Mouse (Mus musculus) liver, postnatal 0 days (tissue): Measurements from ENCODE around the gene Fam243.

Source experiments
- CTCF ChIP-seq: sonication (generic); IDR thresholded peaks from 2 replicates; pipeline ENCODE4 v1.5.1; 2016; ENCODE audit warnings: antibody characterized with exemption, low read depth
- EP300 ChIP-seq: IDR thresholded peaks from 2 replicates; pipeline ENCODE4 v1.6.1; 2016; ENCODE audit warnings: antibody characterized with exemption, low read depth, mild to moderate bottlenecking

- no peak for TF ChIP-seq CTCF
- no peak for TF ChIP-seq EP300
Observed at GRCm38 (mm10) chr16:92285068-92285467, 36.2 kb downstream of the Fam243 start.
